Mouse (Mus musculus) frontal cortex, adult (tissue): ENCODE data around the gene Kdm5b.

Experiments used
- ATAC-seq: cut with Nextera tagmentation; 2 replicates; pipeline ENCODE4 v1.9.2; 2017; ENCODE audit warnings: mild to moderate bottlenecking, moderate library complexity, mixed read lengths; ENCODE audit not compliant: low TSS enrichment

Kdm5b gene

GRCm38 (mm10) chr1:134549632-134550132 is 10.3 kb upstream of the Kdm5b start, which contains the start of gene Mgat4e:
TSS of gene Mgat4e (minus strand) at chr1:134549682.
- ATAC-seq, result no peak

GRCm38 (mm10) chr1:134551869-134552268 is 8.1 kb upstream of the Kdm5b start:
- ATAC-seq, result no peak

- ATAC-seq, result no peak
These were observed 7.6 kb upstream of the Kdm5b start for GRCm38 (mm10) chr1:134552396-134552795.

- ATAC-seq, result no peak
These were observed 4.6 kb upstream of the Kdm5b start for GRCm38 (mm10) chr1:134555240-134555870.

GRCm38 (mm10) chr1:134555871-134556670 is 3.9 kb upstream of the Kdm5b start:
- ATAC-seq, result peak; percentile 6; the same call in 1 of the 2 replicates

- ATAC-seq, result peak; percentile 81
These were observed 3.2 kb upstream of the Kdm5b start for GRCm38 (mm10) chr1:134556671-134557218.

- no peak for ATAC-seq
These were observed 1.5 kb upstream of the Kdm5b start for GRCm38 (mm10) chr1:134558511-134558910.

- no peak for ATAC-seq
These were observed 745 bp upstream of the Kdm5b start for GRCm38 (mm10) chr1:134559226-134559625.

- ATAC-seq, result peak; percentile 32; the same call in 1 of the 2 replicates
These were observed 425 bp downstream of the Kdm5b start for GRCm38 (mm10) chr1:134560396-134560795.

GRCm38 (mm10) chr1:134560801-134561769 is 1.1 kb downstream of the Kdm5b start:
- no peak for ATAC-seq

GRCm38 (mm10) chr1:134561770-134562143 is 1.8 kb downstream of the Kdm5b start:
- ATAC-seq, result no peak

- ATAC-seq, result no peak
These were observed 2.5 kb downstream of the Kdm5b start for GRCm38 (mm10) chr1:134562457-134562856.

GRCm38 (mm10) chr1:134563726-134564125 is 3.8 kb downstream of the Kdm5b start:
- no peak for ATAC-seq

GRCm38 (mm10) chr1:134567511-134567910 is 7.5 kb downstream of the Kdm5b start:
- no peak for ATAC-seq

- no peak for ATAC-seq
These were observed 10.2 kb downstream of the Kdm5b start for GRCm38 (mm10) chr1:134570171-134570570.

- no peak for ATAC-seq
These were observed 10.7 kb downstream of the Kdm5b start for GRCm38 (mm10) chr1:134570631-134571030.

GRCm38 (mm10) chr1:134573300-134573931 is 13.4 kb downstream of the Kdm5b start:
- no peak for ATAC-seq

GRCm38 (mm10) chr1:134573932-134574315 is 14.0 kb downstream of the Kdm5b start:
- ATAC-seq, result no peak

GRCm38 (mm10) chr1:134577384-134578120 is 17.6 kb downstream of the Kdm5b start:
- ATAC-seq, result no peak

GRCm38 (mm10) chr1:134580796-134581195 is 20.8 kb downstream of the Kdm5b start:
- ATAC-seq, result no peak
